Mouse (Mus musculus) hindbrain, embryonic 14.5 days (tissue): ENCODE results near the gene Gk. TPM values are rescaled to one million over a fixed set of nuclear protein-coding genes. Genes with fewer than 3 reads are reported as not detected.

Experiments used
- ATAC-seq: fragments of 200-750 bp; cut with Nextera tagmentation; 2 replicates; pipeline ENCODE4 v1.8.0; 2017; ENCODE audit warnings: moderate number of reproducible peaks, mild to moderate bottlenecking, moderate TSS enrichment, moderate library complexity; ENCODE audit not compliant: low FRiP score
- DNase-seq: peaks from one replicate; pipeline ENCODE4 v3.0.0-alpha.2; 2015; ENCODE audit warnings: low spot score
- H3K27ac ChIP-seq: fragments of 300-500 bp; sonication (generic); 2 replicates; pipeline ENCODE4 v1.5.1; 2014; ENCODE audit warnings: mild to moderate bottlenecking, moderate library complexity
- H3K27me3 ChIP-seq: fragments of 300-500 bp; sonication (generic); 2 replicates; pipeline ENCODE4 v1.6.1; 2014; ENCODE audit warnings: mild to moderate bottlenecking, low read length, mixed read lengths; ENCODE audit not compliant: control insufficient read depth, insufficient read depth
- H3K36me3 ChIP-seq: fragments of 300-500 bp; sonication (generic); replicated peaks from 2 replicates; pipeline ENCODE4 v1.6.1; 2014; ENCODE audit not compliant: control insufficient read depth, insufficient read depth
- H3K4me1 ChIP-seq: fragments of 300-500 bp; sonication (generic); replicated peaks from 2 replicates; pipeline ENCODE4 v1.6.1; 2014; ENCODE audit warnings: antibody characterized with exemption, low read length, mixed read lengths; ENCODE audit not compliant: control insufficient read depth, insufficient read depth
- H3K4me2 ChIP-seq: fragments of 300-500 bp; sonication (generic); replicated peaks from 2 replicates; pipeline ENCODE4 v1.6.1; 2014; ENCODE audit warnings: mild to moderate bottlenecking, moderate library complexity
- H3K4me3 ChIP-seq: fragments of 300-500 bp; sonication (generic); replicated peaks from 2 replicates; pipeline ENCODE4 v1.5.1; 2014; ENCODE audit warnings: mild to moderate bottlenecking, low read length
- H3K9ac ChIP-seq: fragments of 300-500 bp; sonication (generic); 2 replicates; pipeline ENCODE4 v1.6.1; 2014
- H3K9me3 ChIP-seq: fragments of 300-500 bp; sonication (generic); 2 replicates; pipeline ENCODE4 v1.6.1; 2016; ENCODE audit warnings: low read length; ENCODE audit not compliant: control insufficient read depth
- WGBS: fragments of 180-500 bp; shearing (Covaris S2); extraction: QIAGEN DNeasy Blood & Tissue Kit; methylation state at CpG from one replicate; pipeline ENCODE4 v1.1.7; 2014; 5-methylcytosine and 5-hydroxymethylcytosine counted together
- polyA plus RNA-seq: library from polyadenylated mRNA; unstranded; fragments of >200 nt; fragmentation: Nextera tagmentation; extraction: Ambion mirVana; gene quantifications from 2 replicates; pipeline ENCODE4 v1.2.1, GENCODE M21; 2014

Gene Gk
- polyA plus RNA-seq, 1 experiment from 2014 or later = 11.1 TPM

GRCm38 (mm10) chrX:85768578-85768977 lies 8.0 kb downstream of the Gk start:
- no peak overlapping the region for H3K4me2 ChIP-seq
- H3K9me3 ChIP-seq = no peaks in the 10 kb centered on the region
- no peak overlapping the region for H3K27ac ChIP-seq
- H3K9ac ChIP-seq = no peak overlapping the region
- WGBS = 82% methylated on average over 2 of the region's 2 CpGs
- H3K36me3 ChIP-seq = no peaks in the 10 kb centered on the region
- DNase-seq (no peak), ATAC-seq (no peak)
- H3K4me3 ChIP-seq = no peak overlapping the region
- no peaks in the 10 kb centered on the region for H3K27me3 ChIP-seq
- no peaks in the 10 kb centered on the region for H3K4me1 ChIP-seq

DNA sequence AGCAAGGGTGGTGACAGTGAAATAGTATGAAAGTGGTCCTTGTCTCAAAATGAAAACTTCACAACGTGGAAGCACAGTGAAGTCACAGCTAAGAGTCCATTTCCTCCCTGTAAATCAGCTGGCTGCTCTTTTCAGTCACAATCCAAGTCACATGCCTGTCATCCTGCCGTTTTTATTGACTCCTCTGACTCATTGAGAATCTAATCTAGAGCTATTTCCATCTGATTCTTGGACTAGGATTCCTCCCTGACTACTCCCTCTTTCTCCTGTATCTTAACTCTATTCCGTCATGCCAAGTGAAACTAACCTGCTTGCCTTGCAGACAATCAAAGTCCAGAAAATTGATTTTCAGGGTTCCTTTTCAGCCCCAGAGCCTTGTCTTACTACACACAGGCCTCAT lies 20.6 kb downstream of the Gk start:
- WGBS = 67% methylated on average over 3 of the region's 3 CpGs
- Histone ChIP-seq H3K9me3 (no peaks in the 10 kb centered on the region), H3K9ac (no peak overlapping the region), H3K36me3 (no peaks in the 10 kb centered on the region), H3K4me2 (no peak overlapping the region), H3K27ac (no peak overlapping the region), H3K27me3 (no peaks in the 10 kb centered on the region), H3K4me3 (no peak overlapping the region), H3K4me1 (no peaks in the 10 kb centered on the region)
- DNase-seq = no peak
- no peak for ATAC-seq

GRCm38 (mm10) chrX:85743837-85744236 lies 32.8 kb downstream of the Gk start:
- no peak overlapping the region for H3K4me2 ChIP-seq
- no peak overlapping the region for H3K9ac ChIP-seq
- no peaks in the 10 kb centered on the region for H3K4me1 ChIP-seq
- no peaks in the 10 kb centered on the region for H3K9me3 ChIP-seq
- WGBS = 84% methylated on average over 3 of the region's 3 CpGs
- H3K27ac ChIP-seq = no peak overlapping the region
- H3K36me3 ChIP-seq = no peaks in the 10 kb centered on the region
- DNase-seq (no peak), ATAC-seq (no peak)
- no peak overlapping the region for H3K4me3 ChIP-seq
- no peaks in the 10 kb centered on the region for H3K27me3 ChIP-seq

DNA sequence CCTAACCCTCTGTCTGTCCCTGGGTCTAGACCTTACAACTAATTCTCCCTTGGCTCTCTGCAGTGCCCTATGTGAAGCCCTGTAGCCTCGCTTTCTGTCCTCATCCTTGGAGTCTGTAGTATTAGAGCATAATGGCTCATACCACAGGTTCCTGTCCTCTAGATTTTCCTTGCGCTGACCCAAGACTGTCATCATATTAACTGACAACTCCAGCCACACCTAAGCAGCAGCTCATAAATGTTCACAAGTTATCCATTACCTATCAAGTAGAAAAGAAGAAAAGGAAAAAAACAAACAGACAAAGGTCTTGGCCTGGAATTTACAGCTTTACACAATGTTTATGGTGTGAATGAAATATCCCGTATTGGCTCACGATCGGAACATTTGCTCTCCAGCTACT lies 43.4 kb downstream of the Gk start:
- Histone ChIP-seq H3K27ac (no peak overlapping the region), H3K27me3 (no peaks in the 10 kb centered on the region), H3K9ac (no peak overlapping the region), H3K9me3 (no peaks in the 10 kb centered on the region), H3K4me3 (no peak overlapping the region), H3K36me3 (no peaks in the 10 kb centered on the region), H3K4me2 (no peak overlapping the region), H3K4me1 (no peaks in the 10 kb centered on the region)
- ATAC-seq (no peak), DNase-seq (no peak)
- 96% methylated on average over 5 of the region's 5 CpGs for WGBS

- DNase-seq (no peak), ATAC-seq (no peak)
- Histone ChIP-seq H3K27me3 (no peaks in the 10 kb centered on the region), H3K9me3 (no peaks in the 10 kb centered on the region), H3K27ac (no peak overlapping the region), H3K4me2 (no peak overlapping the region), H3K4me3 (no peak overlapping the region), H3K9ac (no peak overlapping the region), H3K36me3 (no peaks in the 10 kb centered on the region), H3K4me1 (no peaks in the 10 kb centered on the region)
- WGBS = 94% methylated on average over 9 of the region's 9 CpGs
Observed at GRCm38 (mm10) chrX:85731133-85731938, 45.3 kb downstream of the Gk start.

DNA sequence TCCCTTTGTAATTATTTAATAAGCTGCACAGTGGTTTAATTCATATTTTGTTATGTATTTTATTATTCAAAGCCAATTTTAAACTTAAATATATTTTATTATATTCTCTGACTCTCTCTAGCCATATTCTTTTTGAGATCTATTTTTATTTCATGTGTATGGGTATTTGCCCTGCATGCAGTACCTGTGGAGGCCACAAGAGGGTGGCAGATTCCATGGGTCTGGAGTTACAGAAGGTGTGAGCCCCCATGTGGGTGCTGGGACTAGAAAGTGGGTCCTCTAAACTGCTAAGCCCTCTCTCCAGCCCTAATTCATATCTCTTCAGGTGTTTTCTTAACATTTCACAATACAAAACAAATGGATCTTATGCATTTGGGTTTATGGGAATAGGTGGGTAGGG lies 55.4 kb downstream of the Gk start:
- ATAC-seq (no peak), DNase-seq (no peak)
- Histone ChIP-seq H3K36me3 (no peaks in the 10 kb centered on the region), H3K27me3 (no peaks in the 10 kb centered on the region), H3K9ac (no peak overlapping the region), H3K4me1 (no peaks in the 10 kb centered on the region), H3K9me3 (no peaks in the 10 kb centered on the region), H3K4me3 (no peak overlapping the region), H3K4me2 (no peak overlapping the region), H3K27ac (no peak overlapping the region)

DNA sequence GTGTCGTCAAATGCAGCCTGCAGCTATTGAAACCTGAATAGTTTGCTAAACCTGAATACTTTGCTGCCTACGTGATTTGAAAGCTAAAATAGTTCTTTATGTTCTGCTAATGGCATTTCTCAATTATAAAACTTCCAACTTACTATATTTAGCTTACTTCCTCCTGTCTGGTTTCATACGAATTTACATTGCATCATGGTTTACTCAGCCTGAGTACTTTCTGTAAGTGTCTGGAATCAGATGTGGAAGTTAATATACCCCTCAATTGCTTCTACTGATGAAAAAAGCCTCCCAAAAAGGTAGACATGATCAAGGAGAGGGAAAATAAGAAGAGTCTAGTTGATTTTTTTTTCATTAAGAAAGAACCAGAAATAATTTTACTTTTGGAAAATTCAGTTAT lies 66.2 kb downstream of the Gk start:
- Histone ChIP-seq H3K9me3 (no peaks in the 10 kb centered on the region), H3K27ac (no peak overlapping the region), H3K27me3 (no peaks in the 10 kb centered on the region), H3K36me3 (no peaks in the 10 kb centered on the region), H3K4me3 (no peak overlapping the region), H3K4me1 (no peaks in the 10 kb centered on the region), H3K4me2 (no peak overlapping the region), H3K9ac (no peak overlapping the region)
- WGBS = 84% methylated on average over 3 of the region's 3 CpGs
- DNase-seq (no peak), ATAC-seq (no peak)

- Histone ChIP-seq H3K4me3 (no peak overlapping the region), H3K4me1 (no peaks in the 10 kb centered on the region), H3K4me2 (no peak overlapping the region), H3K9me3 (no peaks in the 10 kb centered on the region), H3K9ac (no peak overlapping the region), H3K36me3 (no peaks in the 10 kb centered on the region), H3K27me3 (no peaks in the 10 kb centered on the region), H3K27ac (no peak overlapping the region)
- 97% methylated on average over 3 of the region's 3 CpGs for WGBS
- ATAC-seq (no peak), DNase-seq (no peak)
Observed at GRCm38 (mm10) chrX:85705715-85706114, 70.9 kb downstream of the Gk start.

DNA sequence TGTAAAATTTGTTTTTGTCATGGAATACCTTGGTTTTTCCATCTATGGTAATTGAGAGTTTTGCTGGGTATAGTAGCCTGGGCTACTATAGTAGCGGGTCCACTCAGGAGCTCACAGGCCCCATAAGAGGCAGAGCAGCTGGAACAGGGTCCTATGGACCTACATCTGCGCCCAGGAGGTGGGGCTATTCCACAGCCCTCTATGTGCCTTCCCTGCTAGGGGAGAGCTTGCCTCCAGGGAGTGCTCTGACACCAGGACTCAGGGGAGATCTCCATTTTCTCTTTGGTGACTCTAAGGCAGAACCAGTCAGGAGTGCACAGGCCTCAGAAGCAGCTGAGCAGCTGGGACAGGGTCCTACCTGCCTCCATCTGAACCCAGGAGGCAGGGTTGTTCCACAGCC lies 92.9 kb downstream of the Gk start:
- Histone ChIP-seq H3K4me1 (no peaks in the 10 kb centered on the region), H3K27me3 (no peaks in the 10 kb centered on the region), H3K27ac (no peak overlapping the region), H3K9ac (no peak overlapping the region), H3K4me2 (no peak overlapping the region), H3K36me3 (no peaks in the 10 kb centered on the region), H3K9me3 (no peaks in the 10 kb centered on the region), H3K4me3 (no peak overlapping the region)
- ATAC-seq (no peak), DNase-seq (no peak)
- 76% methylated on average over 2 of the region's 2 CpGs for WGBS

DNA sequence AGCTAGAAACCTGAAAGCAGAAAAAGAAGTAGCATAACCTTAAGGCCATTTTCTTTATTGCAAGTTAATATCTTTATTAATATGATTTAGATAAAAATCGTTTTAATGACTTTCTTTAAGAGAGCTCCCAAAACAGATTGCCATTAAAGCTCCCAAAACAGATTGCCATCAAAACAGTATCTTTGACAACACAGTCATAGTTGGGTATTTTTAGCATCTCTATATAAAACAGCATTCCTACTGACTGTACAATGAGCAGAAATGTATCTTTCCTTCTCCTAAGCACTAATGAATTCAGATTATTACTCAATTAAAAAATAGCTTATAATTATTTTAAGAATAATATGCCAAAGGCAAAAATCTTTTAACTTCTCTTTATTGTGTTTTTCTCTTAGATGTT lies 94.5 kb downstream of the Gk start:
- no peak overlapping the region for H3K27ac ChIP-seq
- no peak overlapping the region for H3K9ac ChIP-seq
- H3K27me3 ChIP-seq = no peaks in the 10 kb centered on the region
- H3K4me2 ChIP-seq = no peak overlapping the region
- H3K4me1 ChIP-seq = no peaks in the 10 kb centered on the region
- 61% methylated on average over 1 of the region's 1 CpGs for WGBS
- no peaks in the 10 kb centered on the region for H3K36me3 ChIP-seq
- no peak for ATAC-seq
- no peaks in the 10 kb centered on the region for H3K9me3 ChIP-seq
- no peak for DNase-seq
- no peak overlapping the region for H3K4me3 ChIP-seq
